Mouse (Mus musculus): ENCODE measurements around the gene Rnf2. TPM values are rescaled to one million over a fixed set of nuclear protein-coding genes. Genes with fewer than 3 reads are reported as not detected.

Rnf2 gene
- total RNA-seq (2021) = 10 to 100 TPM; 42.4 to 45.1 TPM

GRCm38 (mm10) chr1:151500531-151501361, at the start of gene Rnf2:
Gene Rnf2 (minus strand): TSS chr1:151500955.
- peak; percentile 96 for DNase-seq

- no peak for DNase-seq
Observed at GRCm38 (mm10) chr1:151549794-151550193, 49.0 kb upstream of the Rnf2 start.

- peak; percentile 18 for DNase-seq
Observed at GRCm38 (mm10) chr1:151548896-151549610, 48.3 kb upstream of the Rnf2 start.

- no peak for DNase-seq
Observed at GRCm38 (mm10) chr1:151545571-151545970, 44.8 kb upstream of the Rnf2 start.

GRCm38 (mm10) chr1:151544581-151544980, 43.8 kb upstream of the Rnf2 start:
- DNase-seq = no peak

GRCm38 (mm10) chr1:151543796-151544477, 43.2 kb upstream of the Rnf2 start:
- no peak for DNase-seq

- no peak for DNase-seq
Observed at GRCm38 (mm10) chr1:151526701-151527100, 25.9 kb upstream of the Rnf2 start.

- DNase-seq = no peak
Observed at GRCm38 (mm10) chr1:151517571-151518250, 17.0 kb upstream of the Rnf2 start.

GRCm38 (mm10) chr1:151516871-151517270, 16.1 kb upstream of the Rnf2 start:
- DNase-seq = no peak

- no peak for DNase-seq
Observed at GRCm38 (mm10) chr1:151515733-151516132, 15.0 kb upstream of the Rnf2 start.

- DNase-seq = no peak
Observed at GRCm38 (mm10) chr1:151514119-151514518, 13.4 kb upstream of the Rnf2 start.

GRCm38 (mm10) chr1:151510811-151511210, 10.1 kb upstream of the Rnf2 start:
- no peak for DNase-seq

GRCm38 (mm10) chr1:151499815-151500501, 797 bp downstream of the Rnf2 start:
- DNase-seq = peak; percentile 71

GRCm38 (mm10) chr1:151498381-151498780, 2.4 kb downstream of the Rnf2 start:
- DNase-seq = no peak

GRCm38 (mm10) chr1:151497942-151498341, 2.8 kb downstream of the Rnf2 start:
- no peak for DNase-seq

GRCm38 (mm10) chr1:151497028-151497427, 3.7 kb downstream of the Rnf2 start:
- peak; percentile 68 for DNase-seq

- no peak for DNase-seq
Observed at GRCm38 (mm10) chr1:151495635-151496285, 5.0 kb downstream of the Rnf2 start.

- DNase-seq = no peak
Observed at GRCm38 (mm10) chr1:151494711-151495110, 6.0 kb downstream of the Rnf2 start.

- DNase-seq = no peak
Observed at GRCm38 (mm10) chr1:151493826-151494225, 6.9 kb downstream of the Rnf2 start.

- DNase-seq = no peak
Observed at GRCm38 (mm10) chr1:151492419-151492818, 8.3 kb downstream of the Rnf2 start.

GRCm38 (mm10) chr1:151489806-151490205, 10.9 kb downstream of the Rnf2 start:
- DNase-seq = no peak
